Mouse (Mus musculus) MEL (cell line): ENCODE measurements around the gene Dcp1b. TPM values are rescaled to one million over a fixed set of nuclear protein-coding genes. Genes with fewer than 3 reads are reported as not detected.

Experiments used
- DNase-seq: peaks from one replicate; pipeline ENCODE4 v3.0.0; 2011; ENCODE audit warnings: low read depth, low spot score
- H3K27ac ChIP-seq: 2 replicates; pipeline ENCODE4 v1.5.1; 2012; ENCODE audit warnings: low read depth, mild to moderate bottlenecking, control low read depth, low read length, moderate library complexity; ENCODE audit not compliant: control insufficient read depth
- H3K27me3 ChIP-seq, 2 experiments: fragments of 150-350 bp in 1 of 2; sonication (generic) in 1 of 2; 2 replicates each; pipeline ENCODE4 v1.6.1; 2012; ENCODE audit warnings: low read length in 2 of 2, mild to moderate bottlenecking in 2 of 2, improper control_type of control experiment in 1 of 2, moderate library complexity in 1 of 2; ENCODE audit not compliant: insufficient read depth in 2 of 2, control insufficient read depth in 1 of 2
- H3K36me3 ChIP-seq, 2 experiments: 2 replicates each; pipeline ENCODE4 v1.6.1; 2012 to 2014; ENCODE audit warnings: low read length in 2 of 2, improper control_type of control experiment in 1 of 2, inconsistent platforms in 1 of 2, mild to moderate bottlenecking in 1 of 2; ENCODE audit not compliant: insufficient read depth in 2 of 2, control insufficient read depth in 1 of 2
- H3K4me1 ChIP-seq, 2 experiments: fragments of 150-350 bp in 1 of 2; sonication (generic) in 1 of 2; 2 replicates each; pipeline ENCODE4 v1.6.1; 2012; ENCODE audit warnings: low read length in 2 of 2, improper control_type of control experiment in 1 of 2, mild to moderate bottlenecking in 1 of 2; ENCODE audit not compliant: insufficient read depth in 2 of 2, control insufficient read depth in 1 of 2
- H3K4me3 ChIP-seq, 2 experiments: fragments of 150-350 bp in 1 of 2; sonication (generic) in 1 of 2; 2 replicates each; pipeline ENCODE4 v1.5.1; 2012; ENCODE audit warnings: low read depth in 2 of 2, low read length in 2 of 2, mild to moderate bottlenecking in 2 of 2, moderate library complexity in 2 of 2, control low read depth in 1 of 2, improper control_type of control experiment in 1 of 2; ENCODE audit not compliant: control insufficient read depth in 1 of 2, insufficient read depth in 1 of 2
- H3K79me2 ChIP-seq: 2 replicates; pipeline ENCODE4 v1.6.1; 2012; ENCODE audit warnings: mild to moderate bottlenecking, low read length, moderate library complexity; ENCODE audit not compliant: control insufficient read depth, poor library complexity, insufficient read depth
- H3K9ac ChIP-seq: 2 replicates; pipeline ENCODE4 v1.6.1; 2012; ENCODE audit warnings: low read depth, mild to moderate bottlenecking, control low read depth, low read length, moderate library complexity; ENCODE audit not compliant: control insufficient read depth, poor library complexity, severe bottlenecking
- H3K9me3 ChIP-seq: fragments of 150-350 bp; sonication (generic); replicated peaks from 2 replicates; pipeline ENCODE4 v1.6.1; 2012; ENCODE audit warnings: mild to moderate bottlenecking, low read length, improper control_type of control experiment, moderate library complexity; ENCODE audit not compliant: insufficient read depth
- BHLHE40 ChIP-seq: IDR thresholded peaks from 2 replicates; pipeline ENCODE4 v1.6.1; 2012; ENCODE audit warnings: low read depth, mild to moderate bottlenecking, inconsistent platforms, low read length, improper control_type of control experiment, borderline replicate concordance
- CHD1 ChIP-seq: IDR thresholded peaks from 2 replicates; pipeline ENCODE4 v1.6.1; 2012; ENCODE audit warnings: low read depth, mild to moderate bottlenecking, inconsistent platforms, low read length, improper control_type of control experiment
- CTCF ChIP-seq, 3 experiments: IDR thresholded peaks in 2 of 3; conservative IDR thresholded peaks in 1 of 3; 2 replicates each; pipeline ENCODE4 v1.5.1; 2011 to 2012; ENCODE audit warnings: low read length in 3 of 3, low read depth in 2 of 3, mild to moderate bottlenecking in 2 of 3, improper control_type of control experiment in 1 of 3, inconsistent platforms in 1 of 3, mixed read lengths in 1 of 3, moderate library complexity in 1 of 3; ENCODE audit not compliant: control insufficient read depth in 1 of 3, insufficient read depth in 1 of 3, poor library complexity in 1 of 3, severe bottlenecking in 1 of 3
- E2F4 ChIP-seq: IDR thresholded peaks from 2 replicates; pipeline ENCODE4 v1.6.1; 2011; ENCODE audit warnings: low read depth, low read length, improper control_type of control experiment, borderline replicate concordance
- ELF1 ChIP-seq: IDR thresholded peaks from 2 replicates; pipeline ENCODE4 v1.6.1; 2014; ENCODE audit warnings: low read depth, mild to moderate bottlenecking, inconsistent platforms, low read length, improper control_type of control experiment, moderate library complexity
- EP300 ChIP-seq, 2 experiments: IDR thresholded peaks; 2 replicates each; pipeline ENCODE4 v1.6.1; 2011; ENCODE audit warnings: improper control_type of control experiment in 2 of 2, low read length in 2 of 2, low read depth in 1 of 2, mild to moderate bottlenecking in 1 of 2
- ETS1 ChIP-seq: IDR thresholded peaks from 2 replicates; pipeline ENCODE4 v1.6.1; 2012; ENCODE audit warnings: low read depth, mild to moderate bottlenecking, inconsistent platforms, low read length, improper control_type of control experiment, moderate library complexity
- GABPA ChIP-seq: IDR thresholded peaks from 2 replicates; pipeline ENCODE4 v1.6.1; 2012; ENCODE audit warnings: low read depth, mild to moderate bottlenecking, inconsistent platforms, low read length, improper control_type of control experiment, moderate library complexity
- JUND ChIP-seq: IDR thresholded peaks from 2 replicates; pipeline ENCODE4 v1.6.1; 2011; ENCODE audit warnings: low read depth, mild to moderate bottlenecking, improper control_type of control experiment, low read length
- MAX ChIP-seq: IDR thresholded peaks from 2 replicates; pipeline ENCODE4 v1.6.1; 2011; ENCODE audit warnings: low read length, improper control_type of control experiment
- MAZ ChIP-seq: IDR thresholded peaks from 2 replicates; pipeline ENCODE4 v1.6.1; 2012; ENCODE audit warnings: low read depth, mild to moderate bottlenecking, inconsistent platforms, low read length, improper control_type of control experiment
- MXI1 ChIP-seq: IDR thresholded peaks from 2 replicates; pipeline ENCODE4 v1.6.1; 2011; ENCODE audit warnings: mild to moderate bottlenecking, low read depth, low read length, improper control_type of control experiment
- MYC ChIP-seq: IDR thresholded peaks from 2 replicates; pipeline ENCODE4 v1.6.1; 2011; ENCODE audit warnings: low read depth, mild to moderate bottlenecking, low read length, improper control_type of control experiment, moderate library complexity
- NRF1 ChIP-seq: IDR thresholded peaks from 2 replicates; pipeline ENCODE4 v1.6.1; 2014; ENCODE audit warnings: low read depth, mild to moderate bottlenecking, inconsistent platforms, low read length, improper control_type of control experiment, moderate library complexity; ENCODE audit not compliant: poor library complexity, insufficient read depth, severe bottlenecking
- POLR2A ChIP-seq, 2 experiments: IDR thresholded peaks; 2 replicates each; pipeline ENCODE4 v1.6.1; 2011 to 2012; ENCODE audit warnings: low read length in 2 of 2, mild to moderate bottlenecking in 2 of 2, control low read depth in 1 of 2, improper control_type of control experiment in 1 of 2, low read depth in 1 of 2, moderate library complexity in 1 of 2; ENCODE audit not compliant: control insufficient read depth in 1 of 2, insufficient read depth in 1 of 2, poor library complexity in 1 of 2
- POLR2AphosphoS2 ChIP-seq: IDR thresholded peaks from 2 replicates; pipeline ENCODE4 v1.6.1; 2011; ENCODE audit warnings: low read length, improper control_type of control experiment
- SIN3A ChIP-seq: IDR thresholded peaks from 2 replicates; pipeline ENCODE4 v1.6.1; 2012; ENCODE audit warnings: low read length, improper control_type of control experiment, inconsistent platforms
- SMC3 ChIP-seq: IDR thresholded peaks from 2 replicates; pipeline ENCODE4 v1.6.1; 2011; ENCODE audit warnings: low read depth, low read length, improper control_type of control experiment
- TAL1 ChIP-seq: IDR thresholded peaks from 2 replicates; pipeline ENCODE4 v1.6.1; 2012; ENCODE audit warnings: mild to moderate bottlenecking, inconsistent platforms, low read length, moderate library complexity, mixed read lengths
- TBP ChIP-seq: IDR thresholded peaks from 2 replicates; pipeline ENCODE4 v1.8.0; 2011; ENCODE audit warnings: low read depth, low read length, improper control_type of control experiment
- UBTF ChIP-seq: IDR thresholded peaks from 2 replicates; pipeline ENCODE4 v1.6.1; 2012; ENCODE audit warnings: low read depth, mild to moderate bottlenecking, inconsistent platforms, low read length, improper control_type of control experiment, moderate library complexity, borderline replicate concordance; ENCODE audit not compliant: insufficient read depth
- USF1 ChIP-seq: IDR thresholded peaks from 2 replicates; pipeline ENCODE4 v1.6.1; 2014; ENCODE audit warnings: low read depth, mild to moderate bottlenecking, inconsistent platforms, low read length, improper control_type of control experiment, moderate library complexity
- USF2 ChIP-seq, 2 experiments: IDR thresholded peaks; 2 replicates each; pipeline ENCODE4 v1.6.1; 2011 to 2012; ENCODE audit warnings: improper control_type of control experiment in 2 of 2, low read length in 2 of 2, borderline replicate concordance in 1 of 2, inconsistent platforms in 1 of 2, low read depth in 1 of 2, mild to moderate bottlenecking in 1 of 2; ENCODE audit not compliant: insufficient read depth in 1 of 2
- ZC3H11A ChIP-seq: IDR thresholded peaks from 2 replicates; pipeline ENCODE4 v1.6.1; 2012; ENCODE audit warnings: low read depth, mild to moderate bottlenecking, inconsistent platforms, low read length, improper control_type of control experiment
- ZKSCAN1 ChIP-seq: IDR thresholded peaks from 2 replicates; pipeline ENCODE4 v1.6.1; 2012; ENCODE audit warnings: low read depth, mild to moderate bottlenecking, inconsistent platforms, low read length, improper control_type of control experiment, moderate library complexity
- ZNF384 ChIP-seq: IDR thresholded peaks from 2 replicates; pipeline ENCODE4 v1.6.1; 2012; ENCODE audit warnings: low read depth, mild to moderate bottlenecking, inconsistent platforms, low read length, improper control_type of control experiment
- polyA plus RNA-seq, 2 experiments: library from polyadenylated mRNA; stranded (reverse) in 1 of 2; unstranded in 1 of 2; fragments of >175 nt in 1 of 2; fragments of >200 nt in 1 of 2; gene quantifications; 2 replicates each; pipeline versions ENCODE4 v1.2.1 to v1.2.4; 2012; ENCODE audit warnings: low replicate concordance in 2 of 2, low read depth in 1 of 2; ENCODE audit not compliant: insufficient read length in 2 of 2, insufficient read depth in 1 of 2, missing spikeins in 1 of 2
- total RNA-seq: library from RNA; depleted of rRNA; stranded (reverse); fragments of 300-350 nt; gene quantifications from 2 replicates; pipeline ENCODE4 v1.2.3, GENCODE M21; 2012

Dcp1b gene
- total and polyA plus RNA-seq, 3 experiments = 7.9 to 15.7 TPM; not detected in 1

DNA sequence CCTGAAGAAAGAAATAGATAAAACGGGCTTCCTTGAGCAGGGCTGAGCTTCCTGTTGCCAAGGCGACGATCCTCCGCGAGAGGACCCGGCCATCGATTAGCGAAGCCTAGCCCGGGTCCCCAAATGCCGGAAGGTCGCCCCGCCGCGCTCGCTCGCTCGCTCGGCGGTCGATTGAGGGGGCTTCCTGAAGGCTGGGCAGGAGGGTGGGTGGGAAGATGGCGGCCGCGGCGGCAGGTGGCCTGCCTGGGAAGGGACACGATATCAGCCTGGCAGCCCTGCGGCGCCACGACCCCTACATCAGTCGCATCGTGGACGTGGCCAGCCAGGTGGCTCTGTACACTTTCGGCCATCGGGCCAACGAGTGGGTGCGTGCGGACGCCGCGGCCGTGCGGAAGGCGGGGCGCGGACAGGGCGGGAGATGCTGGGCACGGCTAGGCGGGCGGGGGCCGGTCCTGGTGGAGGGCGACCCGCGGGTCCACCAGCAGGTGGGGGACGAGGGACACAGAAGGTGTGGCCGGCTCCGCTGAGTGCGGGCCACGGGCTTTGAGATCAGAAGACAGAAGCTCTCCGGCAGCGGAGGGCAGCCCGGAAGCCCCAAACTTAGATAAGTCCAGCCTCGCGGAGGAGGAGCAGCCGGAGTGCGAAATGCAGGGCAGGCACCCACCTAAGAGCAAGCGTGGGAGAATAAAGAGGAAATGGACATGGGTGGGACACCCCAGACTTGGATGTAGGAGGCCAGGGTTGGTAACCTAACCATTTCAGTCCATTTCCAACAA is at the start of gene Dcp1b (continued):
- TF ChIP-seq USF2 (IDR thresholded peaks at IDR 0.05; ENCODE audit: borderline replicate concordance in 1 of 2, insufficient read depth in 1 of 2, low read depth in 1 of 2, low read length in 2 of 2) = no peak
- TF ChIP-seq TAL1 = no peak
- TF ChIP-seq TBP = peak; percentile 54
- TF ChIP-seq ZC3H11A = no peak
- no peak for TF ChIP-seq GABPA
- TF ChIP-seq, all 39 proteins: peak for 13

- no peak for DNase-seq
- Histone ChIP-seq H3K4me3 (no peak overlapping the region), H3K36me3 (no peaks in the 10 kb centered on the region), H3K9ac (no peak overlapping the region), H3K27me3 (peaks cover 0 to 4% of the 10 kb centered on the region in 2 experiments; a peak in 1 of 4 replicates), H3K9me3 (no peaks in the 10 kb centered on the region), H3K27ac (no peak overlapping the region), H3K79me2 (no peaks in the 10 kb centered on the region), H3K4me1 (no peaks in the 10 kb centered on the region)
- TF ChIP-seq SIN3A (no peak), EP300 (IDR thresholded peaks at IDR 0.05; ENCODE audit: low read depth in 1 of 2, low read length in 2 of 2) (no peak), ZKSCAN1 (no peak), UBTF (no peak), JUND (no peak), ZC3H11A (no peak), POLR2AphosphoS2 (no peak), ETS1 (no peak), USF1 (no peak), E2F4 (no peak), CHD1 (no peak), MXI1 (no peak), CTCF (IDR thresholded peaks at IDR 0.05 in 2 of 3, conservative IDR thresholded peaks at IDR 0.05 in 1 of 3; ENCODE audit: control insufficient read depth in 1 of 3, insufficient read depth in 1 of 3, low read depth in 2 of 3, low read length in 3 of 3, poor library complexity in 1 of 3, severe bottlenecking in 1 of 3) (no peak), POLR2A (IDR thresholded peaks at IDR 0.05; ENCODE audit: control insufficient read depth in 1 of 2, insufficient read depth in 1 of 2, low read depth in 1 of 2, low read length in 2 of 2, poor library complexity in 1 of 2) (no peak)
Measured at GRCm38 (mm10) chr6:119126991-119127390, 48.1 kb upstream of the Dcp1b start.

DNA sequence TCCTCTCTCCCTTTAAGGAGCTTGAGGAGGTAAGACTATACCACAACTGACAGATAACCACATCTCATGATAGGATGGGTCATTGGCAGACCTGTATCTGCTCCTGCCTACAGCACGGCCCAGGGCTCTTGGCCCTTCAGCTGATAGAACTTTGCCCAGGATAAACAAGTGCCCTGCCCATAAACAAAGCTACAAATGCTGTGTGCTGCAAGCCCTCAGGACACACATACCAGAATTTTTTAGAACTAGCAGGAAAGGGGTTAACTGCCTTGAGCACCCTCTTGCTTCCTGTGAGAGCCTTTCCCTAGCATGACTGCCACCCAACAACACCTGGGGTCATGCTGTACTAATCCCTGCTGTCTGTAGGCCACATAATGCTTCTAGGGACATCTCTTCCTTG is 47.0 kb upstream of the Dcp1b start:
- H3K4me3 ChIP-seq = no peak overlapping the region
- no peak overlapping the region for H3K9ac ChIP-seq
- H3K4me1 ChIP-seq = no peaks in the 10 kb centered on the region
- no peaks in the 10 kb centered on the region for H3K9me3 ChIP-seq
- peaks cover 0 to 4% of the 10 kb centered on the region in 2 experiments; a peak in 1 of 4 replicates for H3K27me3 ChIP-seq
- no peak overlapping the region for H3K27ac ChIP-seq
- H3K36me3 ChIP-seq = no peaks in the 10 kb centered on the region
- DNase-seq = no peak
- TF ChIP-seq NRF1 (no peak), MAZ (no peak), ZKSCAN1 (no peak), BHLHE40 (no peak), EP300 (IDR thresholded peaks at IDR 0.05; ENCODE audit: low read depth in 1 of 2, low read length in 2 of 2) (no peak), UBTF (no peak), MAX (no peak), SMC3 (no peak), ZNF384 (no peak), MYC (no peak), TAL1 (no peak), CTCF (IDR thresholded peaks at IDR 0.05 in 2 of 3, conservative IDR thresholded peaks at IDR 0.05 in 1 of 3; ENCODE audit: control insufficient read depth in 1 of 3, insufficient read depth in 1 of 3, low read depth in 2 of 3, low read length in 3 of 3, poor library complexity in 1 of 3, severe bottlenecking in 1 of 3) (no peak), SIN3A (no peak), USF2 (IDR thresholded peaks at IDR 0.05; ENCODE audit: borderline replicate concordance in 1 of 2, insufficient read depth in 1 of 2, low read depth in 1 of 2, low read length in 2 of 2) (no peak), USF1 (no peak), ZC3H11A (no peak), MXI1 (no peak), ELF1 (no peak), POLR2AphosphoS2 (no peak), CHD1 (no peak)
- no peaks in the 10 kb centered on the region for H3K79me2 ChIP-seq
